Mouse (Mus musculus) bone marrow, adult 2 months (tissue): ENCODE measurements around the gene Fes. TPM values are rescaled to one million over a fixed set of nuclear protein-coding genes. Genes with fewer than 3 reads are reported as not detected.
A peak's percentile ranks its signal among the peaks of the same experiment; 100 is the strongest.

ENCODE experiments used
- H3K27ac ChIP-seq: fragments of 200-500 bp; 2 replicates; pipeline ENCODE4 v1.5.1; 2012; ENCODE audit warnings: low read depth, mild to moderate bottlenecking, control low read depth, inconsistent platforms, low read length; ENCODE audit not compliant: control insufficient read depth, poor library complexity, insufficient read depth
- H3K4me1 ChIP-seq: fragments of 200-500 bp; 2 replicates; pipeline ENCODE4 v1.6.1; 2011; ENCODE audit warnings: low read length; ENCODE audit not compliant: control insufficient read depth, insufficient read depth
- H3K4me3 ChIP-seq: fragments of 200-500 bp; replicated peaks from 2 replicates; pipeline ENCODE3; 2011; ENCODE audit warnings: mild to moderate bottlenecking, low read depth, low read length, control low read depth; ENCODE audit not compliant: control insufficient read depth
- CTCF ChIP-seq: fragments of 200-500 bp; IDR thresholded peaks from 2 replicates; pipeline ENCODE4 v1.5.1; 2011; ENCODE audit warnings: low read length, control low read depth; ENCODE audit not compliant: control insufficient read depth, insufficient read depth
- POLR2A ChIP-seq: fragments of 200-500 bp; IDR thresholded peaks from 2 replicates; pipeline ENCODE4 v1.6.1; 2011; ENCODE audit warnings: low read depth, mild to moderate bottlenecking, control low read depth, low read length, borderline replicate concordance; ENCODE audit not compliant: control insufficient read depth
- WGBS: fragments of 180-500 bp; shearing (Covaris S2); methylation state at CpG from one replicate; pipeline ENCODE4 v1.1.7; 2018; 5-methylcytosine and 5-hydroxymethylcytosine counted together
- polyA plus RNA-seq: library from polyadenylated mRNA; stranded (reverse); fragments of >200 nt; gene quantifications from 2 replicates; pipeline ENCODE4 v1.2.4, GENCODE M21; 2011; ENCODE audit warnings: low replicate concordance; ENCODE audit not compliant: missing spikeins, insufficient read depth, insufficient read length

Gene Fes
- polyA plus RNA-seq, 1 experiment, result 311 TPM

GRCm38 (mm10) chr7:80343270-80344018, 44.3 kb downstream of the Fes start:
- peaks cover 7% of the 10 kb centered on the region for H3K4me1 ChIP-seq
- peak overlapping the region; percentile 71 for H3K27ac ChIP-seq

GRCm38 (mm10) chr7:80342858-80343257, 44.9 kb downstream of the Fes start, which contains the start of gene Hddc3:
Gene Hddc3 (plus strand): TSS chr7:80343104.
- H3K27ac ChIP-seq, result peak within 1 kb of the TSS; percentile 71
- peaks cover 7% of the 10 kb centered on the region for H3K4me1 ChIP-seq
- TF ChIP-seq POLR2A (peak; percentile 81; the same call in 1 of the 2 replicates), CTCF (peak; percentile 73)
- 1% methylated on average over 25 of the region's 25 CpGs for WGBS
- H3K4me3 ChIP-seq, result peak within 1 kb of the TSS; percentile 83

More at GRCm38 (mm10) chr7:80343270-80344018, 44.3 kb downstream of the Fes start:
- peak overlapping the region; percentile 83 for H3K4me3 ChIP-seq
- TF ChIP-seq CTCF (no peak), POLR2A (no peak)
- 24% methylated on average over 19 of the region's 19 CpGs for WGBS

- Histone ChIP-seq H3K27ac (no peak overlapping the region), H3K4me3 (no peak overlapping the region), H3K4me1 (peaks cover 7% of the 10 kb centered on the region)
- 78% methylated on average over 7 of the region's 7 CpGs for WGBS
- TF ChIP-seq POLR2A (no peak), CTCF (no peak)
Observed at GRCm38 (mm10) chr7:80341793-80342192, 46.0 kb downstream of the Fes start.

- peak; percentile 77 for TF ChIP-seq CTCF
- no peak for TF ChIP-seq POLR2A
- Histone ChIP-seq H3K4me1 (peaks cover 7% of the 10 kb centered on the region), H3K4me3 (peak within 1 kb of the TSS; percentile 82), H3K27ac (peak within 1 kb of the TSS; percentile 70)
- WGBS, result 2% methylated on average over 11 of the region's 11 CpGs
Observed at GRCm38 (mm10) chr7:80340793-80341192, 47.0 kb downstream of the Fes start, which contains the start of gene Unc45a. Gene Unc45a (minus strand): TSS chr7:80341005.

- peaks cover 7% of the 10 kb centered on the region for H3K4me1 ChIP-seq
- H3K4me3 ChIP-seq, result peak overlapping the region; percentile 82
- TF ChIP-seq POLR2A (peak; percentile 87), CTCF (peak; percentile 74)
- WGBS, result under 1% methylated on average over 45 of the region's 45 CpGs
- H3K27ac ChIP-seq, result peak overlapping the region; percentile 70
Observed at GRCm38 (mm10) chr7:80339793-80340628, 47.7 kb downstream of the Fes start.

- TF ChIP-seq CTCF (no peak), POLR2A (no peak)
- Histone ChIP-seq H3K4me3 (peak overlapping the region; percentile 57), H3K27ac (no peak overlapping the region), H3K4me1 (peaks cover 7% of the 10 kb centered on the region)
- WGBS, result 9% methylated on average over 17 of the region's 17 CpGs
Observed at GRCm38 (mm10) chr7:80339371-80339770, 48.4 kb downstream of the Fes start.

GRCm38 (mm10) chr7:80336932-80337331, 50.8 kb downstream of the Fes start:
- no peak overlapping the region for H3K27ac ChIP-seq
- H3K4me3 ChIP-seq, result no peak overlapping the region
- whole genome bisulfite sequencing, result 74% methylated on average over 3 of the region's 3 CpGs
- TF ChIP-seq POLR2A, result no peak
- no peak for TF ChIP-seq CTCF
- H3K4me1 ChIP-seq, result peaks cover 2% of the 10 kb centered on the region

GRCm38 (mm10) chr7:80334848-80335247, 52.9 kb downstream of the Fes start:
- H3K27ac ChIP-seq, result no peak overlapping the region
- 86% methylated on average over 4 of the region's 4 CpGs for WGBS
- no peak overlapping the region for H3K4me3 ChIP-seq
- peaks cover 2% of the 10 kb centered on the region for H3K4me1 ChIP-seq
- TF ChIP-seq CTCF (no peak), POLR2A (no peak)
